Mouse (Mus musculus) olfactory bulb, adult 2 months (tissue): ENCODE results near the gene Mcm7.

Experiments
- CTCF ChIP-seq: fragments of 200-500 bp; IDR thresholded peaks from 2 replicates; pipeline ENCODE4 v1.5.1; 2012; ENCODE audit warnings: low read depth, mild to moderate bottlenecking, low read length, moderate library complexity; ENCODE audit not compliant: insufficient read depth
- POLR2A ChIP-seq: fragments of 200-500 bp; IDR thresholded peaks from 2 replicates; pipeline ENCODE4 v1.6.1; 2012; ENCODE audit warnings: mild to moderate bottlenecking, low read depth, low read length, moderate library complexity; ENCODE audit not compliant: insufficient read depth

GRCm38 (mm10) chr5:138165594-138165993 lies 6.6 kb downstream of the Mcm7 start:
- TF ChIP-seq CTCF = no peak
- TF ChIP-seq POLR2A = no peak
